Mouse (Mus musculus) CD4-positive helper T cell, adult 2 months (primary cell): ENCODE data around the gene 9330159F19Rik.

Source experiments
- DNase-seq: peaks from one replicate; pipeline ENCODE4 v3.0.0-alpha.2; 2012; ENCODE audit warnings: low read depth, missing footprints, low spot score

The 9330159F19Rik gene

GRCm38 (mm10) chr10:29211453-29211852 lies at the start of gene 9330159F19Rik:
Gene 9330159F19Rik, plus strand, starts transcription at chr10:29211606.
- no peak for DNase-seq

DNA sequence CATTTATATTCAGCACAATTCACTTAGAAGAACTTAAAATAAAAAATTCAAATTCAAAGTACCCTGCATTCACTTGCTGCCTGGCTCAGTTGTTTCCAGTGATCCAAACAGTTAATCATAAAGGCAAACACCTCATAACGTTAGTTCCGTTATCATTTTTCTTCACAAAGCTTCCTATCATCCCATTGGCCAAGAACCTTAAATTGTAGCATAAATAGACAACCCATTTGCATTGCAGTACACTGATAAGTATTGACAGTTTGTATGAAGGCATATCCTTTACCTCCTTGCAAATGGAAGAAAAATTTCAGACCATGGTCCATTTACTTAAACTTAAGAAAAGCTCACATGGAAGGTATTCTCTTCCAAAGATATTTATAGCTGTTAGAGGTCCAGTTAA lies 49.7 kb upstream of the 9330159F19Rik start:
- DNase-seq, result no peak

GRCm38 (mm10) chr10:29173778-29174177 lies 37.6 kb upstream of the 9330159F19Rik start:
- no peak for DNase-seq

DNA sequence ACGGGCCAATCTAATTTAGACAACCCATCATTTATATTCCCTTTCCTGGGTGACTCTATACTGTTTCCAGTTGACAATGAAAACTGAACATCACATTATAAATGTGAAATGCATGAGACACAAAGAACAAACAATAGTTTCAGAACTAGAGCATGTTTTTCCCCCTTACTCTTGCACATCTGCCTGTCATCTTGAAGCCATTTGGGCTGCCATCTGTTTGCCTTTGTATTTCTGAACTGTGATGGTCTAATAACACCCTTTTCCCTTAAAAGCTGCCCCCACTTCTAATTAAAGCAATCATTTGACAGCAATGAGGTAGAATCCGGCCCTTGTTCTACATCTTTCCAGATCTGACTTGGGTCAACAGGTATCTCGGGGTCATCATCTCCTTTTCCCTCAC lies 35.8 kb upstream of the 9330159F19Rik start:
- DNase-seq, result no peak

DNA sequence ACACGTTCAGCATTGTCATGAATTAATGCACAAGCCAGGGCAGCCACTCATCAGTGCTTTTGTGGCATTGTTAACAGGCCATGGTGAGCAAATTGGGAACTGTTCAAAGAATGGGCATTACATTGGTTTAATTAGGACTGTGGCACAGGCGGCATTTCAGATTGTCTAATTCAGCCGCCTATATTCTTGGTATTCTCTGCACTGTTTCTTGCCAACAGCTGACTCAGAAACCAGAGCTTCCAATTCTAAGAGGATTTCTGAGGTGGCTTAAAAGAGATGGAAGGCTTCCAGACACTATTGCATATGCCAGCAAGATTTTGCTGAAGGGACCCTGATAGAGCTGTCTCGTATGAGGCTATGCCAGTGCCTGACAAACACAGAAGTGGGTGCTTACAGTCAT lies 34.5 kb upstream of the 9330159F19Rik start:
- no peak for DNase-seq

GRCm38 (mm10) chr10:29178003-29178402 lies 33.4 kb upstream of the 9330159F19Rik start:
- no peak for DNase-seq

DNA sequence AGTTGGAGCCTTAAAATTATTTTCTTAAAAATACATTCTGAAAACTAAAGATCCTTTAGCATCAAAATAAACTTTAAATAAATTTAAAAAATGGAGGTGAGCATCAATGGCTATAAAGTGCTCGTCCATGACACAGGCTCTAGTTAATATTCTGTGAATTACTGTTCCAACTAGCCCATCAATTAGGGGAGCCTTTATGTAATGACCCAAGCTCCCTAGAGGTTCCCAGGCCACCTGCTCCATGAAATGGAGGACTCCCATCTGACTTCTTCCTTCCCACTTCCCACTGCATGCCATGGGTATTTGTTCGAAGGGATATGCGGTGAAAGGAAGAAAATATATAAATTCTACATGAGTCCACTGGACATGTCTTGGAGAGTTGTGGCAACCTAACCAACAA lies 31.2 kb upstream of the 9330159F19Rik start:
- DNase-seq, result no peak

GRCm38 (mm10) chr10:29181046-29181445 lies 30.4 kb upstream of the 9330159F19Rik start:
- DNase-seq, result no peak

- DNase-seq, result no peak
Measured at GRCm38 (mm10) chr10:29193769-29194168, 17.6 kb upstream of the 9330159F19Rik start.

GRCm38 (mm10) chr10:29196811-29197210 lies 14.6 kb upstream of the 9330159F19Rik start:
- no peak for DNase-seq

- DNase-seq, result no peak
Measured at GRCm38 (mm10) chr10:29198642-29199041, 12.8 kb upstream of the 9330159F19Rik start, which contains the start of gene Gm49353. Gene Gm49353, plus strand, starts transcription at chr10:29198954.

- no peak for DNase-seq
Measured at GRCm38 (mm10) chr10:29199835-29200234, 11.6 kb upstream of the 9330159F19Rik start.

DNA sequence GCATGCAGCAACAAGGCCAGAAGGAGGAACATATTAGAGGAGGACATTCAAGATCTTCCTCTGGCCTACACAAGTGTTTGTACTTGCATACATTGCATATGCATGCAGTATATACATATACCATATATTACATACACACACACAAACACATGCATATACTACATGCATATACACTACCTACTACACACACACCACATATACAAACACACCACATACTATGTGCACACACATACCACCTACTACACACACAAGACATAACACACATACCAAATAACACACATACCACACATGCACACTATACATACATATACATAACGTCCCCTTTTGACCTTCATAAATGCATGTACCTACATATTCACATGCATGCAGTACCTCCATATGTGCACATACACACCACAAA lies 10.8 kb upstream of the 9330159F19Rik start:
- no peak for DNase-seq

- DNase-seq, result no peak
Measured at GRCm38 (mm10) chr10:29206730-29207129, 4.7 kb upstream of the 9330159F19Rik start.

- DNase-seq, result no peak
Measured at GRCm38 (mm10) chr10:29208735-29209134, 2.7 kb upstream of the 9330159F19Rik start.

- no peak for DNase-seq
Measured at GRCm38 (mm10) chr10:29213534-29214100, 2.2 kb downstream of the 9330159F19Rik start.

GRCm38 (mm10) chr10:29216957-29217356 lies 5.6 kb downstream of the 9330159F19Rik start:
- DNase-seq, result no peak

GRCm38 (mm10) chr10:29217451-29217850 lies 6.0 kb downstream of the 9330159F19Rik start:
- DNase-seq, result no peak

DNA sequence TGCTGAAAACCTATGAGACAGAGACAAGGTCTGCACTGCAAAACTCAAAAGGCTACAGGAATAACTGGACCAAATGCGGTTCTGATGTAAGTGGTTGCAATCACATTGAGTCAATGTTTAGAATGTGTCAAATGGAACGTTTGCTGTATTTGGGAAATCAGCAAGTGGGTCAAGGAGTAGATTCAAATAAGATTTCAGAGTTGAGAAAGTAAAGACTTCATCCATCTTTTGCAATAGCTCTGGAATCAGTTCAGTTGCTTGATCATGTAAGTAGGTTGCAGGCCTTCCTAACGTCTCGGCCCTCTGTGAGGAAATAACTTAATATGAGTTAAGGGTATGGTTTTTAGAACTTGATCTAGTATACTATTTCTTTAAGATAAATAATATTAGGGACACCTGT lies 13.9 kb downstream of the 9330159F19Rik start:
- no peak for DNase-seq

GRCm38 (mm10) chr10:29231208-29231607 lies 19.8 kb downstream of the 9330159F19Rik start:
- DNase-seq, result no peak
